Mouse (Mus musculus) gonadal fat pad, adult 2 months (tissue): ENCODE measurements around the gene Gm17657. TPM values are rescaled to one million over a fixed set of nuclear protein-coding genes. Genes with fewer than 3 reads are reported as not detected.

Experiments
- DNase-seq: peaks from one replicate; pipeline ENCODE4 v3.0.0-alpha.2; 2012; ENCODE audit warnings: low read depth
- polyA plus RNA-seq: library from polyadenylated mRNA; depleted of rRNA; stranded (reverse); fragments of >200 nt; gene quantifications from 2 replicates; pipeline ENCODE4 v1.2.3, GENCODE M21; 2012; rRNA removed

Gm17657 gene
- polyA plus RNA-seq, result not detected in 2 replicates

DNA sequence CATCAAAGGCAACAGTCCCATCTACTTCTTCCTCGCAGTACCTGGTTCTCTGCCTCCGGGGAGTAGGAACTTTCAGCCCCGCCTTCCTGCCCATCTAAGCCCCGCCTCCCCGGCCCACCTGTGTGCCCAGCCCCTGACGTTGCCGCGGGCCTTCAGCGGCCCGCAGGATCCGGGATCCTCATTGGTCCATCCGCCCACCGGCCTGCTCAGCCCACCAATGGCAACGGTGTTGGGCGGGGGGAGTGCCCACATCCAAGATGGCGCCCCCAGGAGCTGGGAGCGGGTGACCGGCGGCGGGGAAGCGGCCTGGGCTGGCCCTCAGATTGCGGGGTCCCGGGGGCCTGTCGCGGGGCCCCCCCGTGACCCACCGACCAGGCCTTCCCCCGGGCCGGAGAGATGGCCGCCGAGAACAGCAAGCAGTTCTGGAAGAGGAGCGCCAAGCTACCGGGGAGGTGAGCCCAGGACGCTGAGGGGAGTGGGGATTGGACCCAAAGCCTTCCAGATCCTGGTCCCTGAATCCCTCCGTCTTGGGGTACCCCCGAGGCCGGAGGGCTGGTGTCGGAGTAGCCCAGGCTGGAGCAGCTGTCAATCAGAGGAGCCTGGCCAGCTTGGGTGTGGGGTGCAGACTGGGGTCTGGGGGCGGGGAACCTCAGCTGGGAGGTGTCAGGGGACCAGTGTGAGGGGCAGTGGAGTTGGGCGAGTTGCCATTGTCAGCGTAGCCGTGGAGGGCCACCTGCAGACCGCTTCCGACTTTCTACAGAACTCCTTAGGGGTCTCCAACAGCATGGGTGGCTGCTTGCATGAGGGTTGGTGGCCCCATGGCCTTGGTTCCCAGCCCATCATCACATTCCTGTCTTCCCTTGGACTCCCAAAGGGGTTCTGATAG lies at the start of gene Gm17657, which contains the start of gene Tbc1d22b:
Gene Gm17657 (minus strand): TSS at position 96 of the 886 bp plus-strand sequence.
Gene Tbc1d22b (plus strand): TSS at position 243 of the 886 bp plus-strand sequence.
- no peak for DNase-seq

GRCm38 (mm10) chr17:29599051-29599450 lies 49.6 kb upstream of the Gm17657 start:
- no peak for DNase-seq

GRCm38 (mm10) chr17:29596771-29597132 lies 47.3 kb upstream of the Gm17657 start:
- DNase-seq, result no peak

DNA sequence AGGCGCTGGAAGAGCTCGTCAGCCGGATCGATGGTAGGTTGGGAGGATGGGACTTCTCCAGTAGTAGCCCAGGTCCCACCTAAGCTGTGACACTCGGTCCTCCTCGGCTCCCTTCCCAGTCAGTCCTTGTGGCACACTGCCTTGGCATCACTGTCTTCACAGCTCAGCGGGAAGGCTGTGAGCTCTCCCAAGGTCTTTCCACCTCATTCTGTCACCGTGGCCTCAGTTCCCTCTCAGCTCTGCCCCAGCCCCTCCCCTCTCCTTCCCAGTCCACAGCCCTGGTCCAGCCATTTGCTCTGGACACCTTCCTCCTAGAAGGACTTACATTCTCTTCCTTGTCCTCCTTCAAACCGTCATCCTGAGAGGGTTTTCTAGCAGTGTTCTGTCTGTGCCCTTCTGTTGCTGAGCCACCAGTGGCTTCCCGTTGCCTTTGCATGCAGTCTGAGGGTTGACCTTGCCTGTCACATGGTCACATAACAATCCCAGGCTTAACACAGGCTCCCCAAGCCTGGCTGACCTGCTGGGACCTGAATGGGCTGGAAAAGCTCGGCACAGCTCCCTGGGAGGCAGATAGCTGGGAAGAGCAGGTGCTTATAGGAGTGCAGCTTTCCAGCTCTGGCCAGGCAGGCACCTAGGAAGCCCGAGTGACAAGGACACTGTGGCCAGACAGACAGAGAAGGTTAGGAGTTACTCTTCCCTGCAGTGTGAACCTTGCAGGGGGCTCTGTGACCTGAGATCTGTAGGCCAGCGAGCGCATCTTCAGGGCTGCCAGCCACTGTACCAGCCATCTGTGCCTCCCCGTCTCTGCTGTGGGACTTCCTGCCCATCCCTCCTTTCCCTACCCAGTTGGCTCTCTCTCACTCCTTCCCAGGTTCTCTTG lies 46.7 kb upstream of the Gm17657 start:
- DNase-seq, result no peak

DNA sequence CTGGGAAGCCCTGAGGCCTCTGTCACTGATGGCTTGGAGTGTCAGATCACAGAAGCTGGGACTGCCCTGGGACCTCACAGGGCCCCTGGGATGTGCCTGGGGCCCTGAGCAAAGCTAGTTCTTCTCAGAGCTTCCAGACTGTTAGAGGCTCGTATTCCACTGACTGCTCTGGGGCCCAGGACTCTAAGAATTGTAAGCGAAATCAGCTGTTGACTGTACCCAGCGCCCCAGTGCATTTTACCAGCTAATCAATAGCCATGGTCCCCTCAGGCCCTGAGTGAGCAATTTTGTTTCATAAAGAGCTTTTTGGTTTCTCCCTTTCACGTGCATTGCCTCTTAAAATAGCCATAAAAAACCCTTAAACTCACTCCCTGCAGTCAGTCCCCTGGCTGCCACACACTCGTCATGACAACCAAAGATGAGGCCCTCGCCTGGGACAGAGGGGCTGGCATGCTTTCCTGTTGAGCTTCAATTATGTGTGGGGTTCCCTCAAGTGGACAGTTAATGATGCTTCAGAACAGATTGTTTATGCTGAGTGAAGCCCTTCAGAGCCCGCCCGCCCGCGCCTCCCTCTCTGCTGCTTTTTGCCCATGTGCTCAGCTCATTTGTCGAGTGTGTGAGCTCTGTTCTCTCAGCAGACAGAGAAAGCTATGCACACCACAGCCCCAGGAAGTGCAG lies 39.9 kb upstream of the Gm17657 start:
- no peak for DNase-seq

- DNase-seq, result no peak
Observed at GRCm38 (mm10) chr17:29586921-29587320, 37.5 kb upstream of the Gm17657 start.

DNA sequence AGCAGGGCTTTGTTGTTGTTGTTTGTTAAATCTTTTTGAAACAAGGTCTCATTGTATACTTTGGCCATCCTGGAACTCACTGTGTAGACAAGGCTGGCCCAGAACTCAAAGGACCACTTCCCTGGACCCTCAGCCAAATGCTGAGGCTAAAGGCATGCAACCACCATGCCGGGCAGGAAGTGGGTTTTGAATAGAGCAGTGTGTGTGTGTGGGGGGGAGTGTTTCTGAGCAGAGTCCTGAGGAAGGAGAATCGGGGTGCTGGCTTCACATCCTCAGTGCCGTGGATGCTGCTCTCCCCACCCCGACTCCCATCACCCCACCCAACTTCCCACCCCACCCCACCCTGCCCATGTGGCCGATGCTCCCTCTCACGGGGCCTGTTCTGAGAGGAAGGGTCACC lies 36.0 kb upstream of the Gm17657 start:
- no peak for DNase-seq

GRCm38 (mm10) chr17:29584737-29585136 lies 35.3 kb upstream of the Gm17657 start:
- no peak for DNase-seq

DNA sequence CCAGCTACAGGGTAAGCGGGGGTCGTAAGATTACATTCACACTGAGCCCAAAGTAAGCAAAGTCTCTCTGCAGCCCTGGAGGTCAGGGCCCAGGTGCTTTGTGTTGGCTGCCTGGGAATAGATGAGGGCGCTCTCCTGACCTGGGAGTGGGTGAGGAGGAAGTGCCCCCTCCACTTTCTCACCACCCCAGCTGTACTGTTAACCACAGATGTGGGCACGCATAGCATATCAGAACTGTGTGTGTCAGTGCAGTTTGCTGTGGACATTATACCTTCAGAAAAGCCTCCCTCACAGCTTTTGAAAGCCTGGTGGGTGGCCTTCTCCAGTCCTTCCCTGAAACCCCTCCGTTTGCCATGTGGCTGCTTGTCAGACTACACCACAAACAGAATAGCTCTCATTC lies 34.9 kb upstream of the Gm17657 start:
- DNase-seq, result no peak

- no peak for DNase-seq
Observed at GRCm38 (mm10) chr17:29583569-29583968, 34.1 kb upstream of the Gm17657 start.

- DNase-seq, result no peak
Observed at GRCm38 (mm10) chr17:29579579-29580126, 30.2 kb upstream of the Gm17657 start.

DNA sequence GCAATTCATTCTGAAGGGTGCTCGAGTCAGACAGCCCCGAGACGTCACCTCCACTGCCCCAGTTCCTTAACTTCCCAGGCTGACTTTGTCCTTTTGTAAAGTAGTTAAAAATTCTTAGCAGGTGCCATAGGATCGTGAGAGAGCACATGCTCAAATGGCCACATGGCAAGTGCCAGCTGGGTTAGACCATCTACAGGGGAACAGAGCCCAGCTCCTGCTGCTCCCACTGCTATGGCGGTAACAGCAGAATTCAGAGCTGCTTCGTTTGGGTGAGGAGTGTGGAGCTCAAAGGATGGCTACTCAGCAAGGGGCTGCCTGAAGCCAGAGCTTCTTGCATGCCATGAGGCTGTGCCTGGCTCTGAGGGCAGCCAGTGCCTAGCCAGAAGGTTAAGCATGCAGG lies 20.4 kb upstream of the Gm17657 start:
- no peak for DNase-seq

DNA sequence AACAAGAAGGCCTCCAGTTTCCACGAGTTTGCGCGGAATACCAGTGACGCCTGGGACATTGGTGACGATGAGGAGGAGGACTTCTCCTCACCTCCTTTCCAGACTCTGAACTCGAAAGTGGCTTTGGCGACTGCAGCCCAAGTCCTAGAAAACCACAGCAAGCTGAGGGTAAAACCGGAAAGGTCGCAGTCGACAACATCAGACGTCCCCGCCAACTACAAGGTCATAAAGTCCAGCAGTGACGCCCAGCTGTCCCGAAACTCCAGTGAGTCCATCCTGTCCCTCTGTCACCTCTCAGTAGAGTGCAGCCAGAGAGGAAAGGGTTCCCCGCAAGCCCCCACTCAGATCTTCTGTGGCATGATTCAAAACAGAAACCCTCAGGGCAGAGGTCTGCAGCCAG lies 19.0 kb upstream of the Gm17657 start:
- DNase-seq, result no peak

DNA sequence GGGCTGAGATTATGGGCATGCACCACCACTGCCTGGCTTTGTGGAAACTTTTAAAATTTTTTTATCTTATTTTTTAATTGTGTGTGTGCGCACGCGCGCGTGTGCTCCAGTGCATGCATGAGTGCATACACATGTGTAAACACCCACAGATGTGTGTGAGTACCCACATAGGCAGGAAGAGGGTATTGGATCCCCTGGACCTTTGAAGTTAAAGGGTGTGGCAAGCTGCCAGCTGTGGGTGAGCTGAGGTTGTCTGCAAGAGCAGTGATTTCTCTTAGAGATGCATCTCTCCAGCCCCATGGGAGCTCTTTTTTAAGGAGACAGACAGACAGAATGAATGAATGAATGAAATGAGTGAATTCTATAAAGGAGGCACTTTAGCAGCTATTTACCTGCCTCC lies 16.1 kb upstream of the Gm17657 start:
- DNase-seq, result no peak

GRCm38 (mm10) chr17:29558476-29558875 lies 9.0 kb upstream of the Gm17657 start:
- no peak for DNase-seq

DNA sequence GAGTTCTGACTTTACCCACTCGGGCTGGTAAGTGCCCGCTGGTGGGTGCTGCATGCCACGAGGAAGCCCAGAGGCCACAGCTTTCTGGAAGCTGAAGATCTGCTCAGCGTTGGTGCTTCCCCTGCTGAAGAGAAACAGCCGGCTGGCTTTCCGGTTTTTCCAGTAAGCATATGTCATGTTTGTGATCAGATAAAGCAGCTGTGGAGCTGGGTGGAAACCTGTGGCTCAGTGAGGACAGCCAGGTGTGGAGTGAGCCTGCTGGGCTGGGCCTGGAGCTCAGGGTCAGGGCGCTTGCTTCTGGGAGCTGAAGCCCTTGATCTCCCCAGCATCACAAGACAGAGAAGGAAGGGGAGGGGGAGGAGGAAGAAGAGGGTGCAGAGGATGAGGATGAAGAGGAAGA lies 7.5 kb upstream of the Gm17657 start:
- DNase-seq, result peak; percentile 65

DNA sequence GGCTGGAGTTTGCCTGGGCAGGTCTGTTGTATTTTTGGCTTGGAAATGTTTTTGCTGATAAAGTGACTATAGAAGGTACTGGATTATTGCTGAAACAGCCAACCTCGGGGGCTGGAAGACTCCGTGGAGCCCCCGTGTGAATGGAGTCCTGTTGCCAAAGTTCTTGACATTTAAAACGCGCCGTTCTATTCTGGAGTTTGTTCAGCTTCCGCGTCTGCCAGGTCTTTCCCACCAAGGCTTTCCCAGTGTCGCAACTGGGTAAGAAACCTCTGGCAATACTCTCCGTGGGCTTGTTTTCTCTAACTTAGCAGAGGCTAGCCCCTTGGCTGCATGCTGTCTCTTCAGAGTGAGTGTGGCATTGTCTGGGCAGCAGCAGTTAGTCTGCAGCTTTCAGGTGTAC lies 7.0 kb upstream of the Gm17657 start:
- no peak for DNase-seq

GRCm38 (mm10) chr17:29554176-29554575 lies 4.7 kb upstream of the Gm17657 start:
- no peak for DNase-seq

DNA sequence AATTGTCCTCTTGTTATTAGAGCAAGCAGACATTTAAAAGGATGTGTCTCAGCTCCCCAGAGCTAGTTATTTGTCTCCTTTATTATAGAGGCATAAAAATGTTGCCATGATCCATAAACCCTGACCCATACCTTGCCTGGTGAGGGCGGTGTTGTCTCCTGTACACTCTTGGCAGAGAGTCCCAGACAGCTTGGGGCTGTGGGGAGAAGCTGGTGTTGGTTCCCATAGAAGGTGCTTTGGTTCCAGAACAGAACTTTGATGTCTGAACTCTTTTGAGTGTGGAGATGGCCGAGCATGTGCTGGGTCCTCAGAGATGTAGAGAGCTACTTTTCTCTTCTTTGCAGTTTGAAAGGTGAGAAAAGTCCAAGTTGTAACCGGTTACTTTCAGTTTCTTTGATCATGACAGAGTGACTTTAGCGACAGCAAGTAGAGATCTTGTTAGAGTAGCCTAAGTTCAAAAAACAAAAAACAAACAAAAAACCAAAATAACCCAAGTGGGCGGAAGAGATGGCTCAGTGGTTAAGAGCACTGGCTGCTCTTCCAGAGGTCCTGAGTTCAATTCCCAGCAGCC lies 2.8 kb upstream of the Gm17657 start, which contains the start of gene Tmem217:
Gene Tmem217 (minus strand): TSS at position 224 of the 571 bp plus-strand sequence.
- DNase-seq, result no peak

GRCm38 (mm10) chr17:29551019-29551418 lies 1.6 kb upstream of the Gm17657 start:
- no peak for DNase-seq

DNA sequence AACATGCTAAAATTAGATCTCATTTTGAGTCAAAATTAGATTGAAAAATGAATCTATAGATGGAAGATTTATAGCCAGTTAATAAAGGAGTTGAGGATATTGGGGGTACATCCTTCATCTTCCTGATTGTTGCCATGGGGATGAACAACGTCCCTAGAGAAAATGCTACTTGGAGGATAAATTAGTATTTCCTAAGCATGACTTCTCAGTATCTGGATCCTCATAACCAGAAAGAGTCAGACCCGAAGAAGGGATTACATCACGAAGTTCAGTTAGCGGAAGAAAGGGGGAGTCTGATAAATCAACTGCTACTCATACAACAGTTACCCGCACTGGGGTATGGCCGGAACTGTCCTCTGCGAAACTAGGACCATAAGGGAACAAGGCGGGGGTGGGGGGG lies 444 bp downstream of the Gm17657 start:
- no peak for DNase-seq
